ENCODE assay signal across 26 mouse cellular contexts in the genomic region with DNA sequence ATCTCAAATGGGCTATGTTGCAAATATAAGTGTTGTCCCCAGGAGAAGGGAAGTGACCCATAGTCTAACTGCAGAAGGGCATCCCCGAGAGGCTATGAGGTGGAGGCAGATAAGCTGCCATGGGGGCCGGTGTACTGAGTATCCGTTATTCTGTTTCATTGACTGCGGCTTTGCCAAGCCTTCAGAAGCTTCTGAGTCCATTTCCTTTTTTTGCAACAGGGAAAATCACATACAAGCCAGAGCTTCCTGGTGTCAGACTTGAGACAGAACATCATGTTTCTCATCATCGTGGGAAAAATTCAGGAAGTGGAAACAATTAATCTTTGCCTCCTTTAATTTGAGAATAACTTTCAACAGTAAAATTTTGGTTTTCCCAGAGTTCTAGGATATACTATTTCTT. TPM values are rescaled to one million over a fixed set of nuclear protein-coding genes. Genes with fewer than 3 reads are reported as not detected.
DNase-seq lines count a peak whose midpoint lies in the region; ATAC-seq lines count a peak whose summit lies in the region.
"Had no signal": no experiment of that assay in that cellular context is flagged by ENCODE, and none has a peak within 500 bp of the region (broad histone marks: within the 10 kb centered on the region; RNA-seq: fewer than 3 reads in every experiment).

No protein-coding gene starts in this region.

- no peak overlapping the region for H3K4me2 ChIP-seq in heart, embryonic 11.5 days
- H3K4me2 ChIP-seq: hindbrain, embryonic 15.5 days; limb, embryonic 15.5 days; lung, embryonic 15.5 days; midbrain, embryonic 13.5 days; neural tube, embryonic 13.5 days had no signal

- no peak overlapping the region for H3K9ac ChIP-seq in heart, embryonic 11.5 days (ENCODE audit: low read depth, low read length)
- H3K9ac ChIP-seq: hindbrain, embryonic 15.5 days; limb, embryonic 15.5 days; liver, embryonic 14.5 days; lung, embryonic 15.5 days; midbrain, embryonic 13.5 days; neural tube, embryonic 13.5 days had no signal

- H3K9me3 ChIP-seq in heart, embryonic 11.5 days (replicated peaks; ENCODE audit: control insufficient read depth, low read length): no peaks in the 10 kb centered on the region
- H3K9me3 ChIP-seq: heart, embryonic 10.5 days; hindbrain, embryonic 15.5 days; limb, embryonic 10.5 days; limb, embryonic 15.5 days; lung, embryonic 15.5 days; midbrain, embryonic 13.5 days; neural tube, embryonic 13.5 days had no signal

- H3K4me3 ChIP-seq in heart, embryonic 11.5 days (ENCODE audit: low read depth, low read length): no peak overlapping the region
- H3K4me3 ChIP-seq: erythroblast, embryonic 14.5 days; heart, embryonic 10.5 days; hindbrain, embryonic 15.5 days; limb, embryonic 10.5 days; limb, embryonic 15.5 days; lung, embryonic 15.5 days; midbrain, embryonic 13.5 days; neural tube, embryonic 13.5 days had no signal

- DNase-seq in heart, adult 8-10 months (ENCODE audit: low spot score): peak; percentile 26
- DNase-seq in kidney, postnatal 14 days: peak; percentile 37
- DNase-seq in kidney, adult 11 months: no peak
- DNase-seq in yolk sac, embryonic 10.5 days (ENCODE audit: low spot score): no peak
- DNase-seq: adrenal gland, adult 8-10 months; B cell, adult 2 months; cerebellum, adult 11 months; cerebellum, postnatal 10 days; heart, postnatal 4 days; lung, postnatal 36 days; thymus, adult 2 months; thymus, postnatal 36 days had no signal

- no peaks in the 10 kb centered on the region for H3K4me1 ChIP-seq in heart, embryonic 11.5 days (ENCODE audit: control insufficient read depth, insufficient read depth, low read length)
- H3K4me1 ChIP-seq: hindbrain, embryonic 15.5 days; limb, embryonic 10.5 days; lung, embryonic 15.5 days; midbrain, embryonic 13.5 days; neural tube, embryonic 13.5 days had no signal

- no peaks in the 10 kb centered on the region for H3K36me3 ChIP-seq in heart, embryonic 11.5 days (ENCODE audit: control insufficient read depth, insufficient read depth, low read length)
- H3K36me3 ChIP-seq: heart, embryonic 10.5 days; hindbrain, embryonic 15.5 days; limb, embryonic 10.5 days; limb, embryonic 15.5 days; lung, embryonic 15.5 days; midbrain, embryonic 13.5 days; neural tube, embryonic 13.5 days had no signal

- no peak overlapping the region for H3K27ac ChIP-seq in heart, embryonic 11.5 days (ENCODE audit: low read depth, low read length)
- H3K27ac ChIP-seq: heart, embryonic 10.5 days; hindbrain, embryonic 15.5 days; limb, embryonic 10.5 days; limb, embryonic 15.5 days; liver, embryonic 14.5 days; lung, embryonic 15.5 days; midbrain, embryonic 13.5 days; neural tube, embryonic 13.5 days had no signal

- ATAC-seq in heart, embryonic 11.5 days (replicated peaks; ENCODE audit: insufficient number of reproducible peaks, low FRiP score, low TSS enrichment): no peak
- ATAC-seq in common myeloid progenitor, adult 5-6 weeks (replicated peaks; ENCODE audit: low read depth, poor library complexity, severe bottlenecking): peak; percentile 93
- peak; percentile 97 for ATAC-seq in granulocyte monocyte progenitor cell, adult 5-6 weeks (replicated peaks; ENCODE audit: poor library complexity, severe bottlenecking)
- ATAC-seq: forebrain, embryonic 16.5 days; inflammation-experienced regulatory T-cells, adult 6 months; midbrain, embryonic 13.5 days had no signal

- 72% methylated on average over 5 of the region's 5 CpGs for WGBS in heart, embryonic 11.5 days (ENCODE audit: insufficient replicate concordance)

- no peaks in the 10 kb centered on the region for H3K27me3 ChIP-seq in heart, embryonic 11.5 days (ENCODE audit: control insufficient read depth, insufficient read depth, low read length)
- H3K27me3 ChIP-seq: hindbrain, embryonic 15.5 days; limb, embryonic 15.5 days; lung, embryonic 15.5 days; midbrain, embryonic 13.5 days; neural tube, embryonic 13.5 days had no signal

RNA-seq across cellular contexts. Expression of a gene that starts 58.8 kb away (rescaled TPM):
- 10 to 100 TPM; 33.6 to 40.2 (median 35.9) TPM for total RNA-seq in heart, adult 8-10 months (2022)
- 74.4 and 95.6 TPM in 2 replicates for polyA plus RNA-seq in heart, embryonic 11.5 days (2014; fragmentation: Nextera tagmentation; extraction: Ambion mirVana)
- total RNA-seq in common myeloid progenitor, adult 5-6 weeks (2017): 48.3 and 50.2 TPM in 2 replicates
- total RNA-seq in granulocyte monocyte progenitor cell, adult 5-6 weeks (2014; fragmentation: Nextera tagmentation): 24.6 and 27.8 TPM in 2 replicates
- 32.3 and 43.1 TPM in 2 replicates for total RNA-seq in granulocyte monocyte progenitor cell, adult 5-6 weeks (2017)

Comparison
In these comparisons a context has a peak if more than half of its experiments do, and no peak if none do; other contexts are left out.
1. DNase-seq: peak in heart, adult 8-10 months (single experiment) and kidney, postnatal 14 days (single experiment); none in kidney, adult 11 months (single experiment) and yolk sac, embryonic 10.5 days (single experiment).